Mouse (Mus musculus): ENCODE results near the gene Prcc. TPM values are rescaled to one million over a fixed set of nuclear protein-coding genes. Genes with fewer than 3 reads are reported as not detected.
"Not testable (repeated sequence)": the region's sequence is repeated elsewhere in the genome, so short reads cannot be mapped to it uniquely, and the experiment has no call there.

The Prcc gene
- polyA plus RNA-seq, 1 experiment from 2014 or later, result 15.6 TPM

DNA sequence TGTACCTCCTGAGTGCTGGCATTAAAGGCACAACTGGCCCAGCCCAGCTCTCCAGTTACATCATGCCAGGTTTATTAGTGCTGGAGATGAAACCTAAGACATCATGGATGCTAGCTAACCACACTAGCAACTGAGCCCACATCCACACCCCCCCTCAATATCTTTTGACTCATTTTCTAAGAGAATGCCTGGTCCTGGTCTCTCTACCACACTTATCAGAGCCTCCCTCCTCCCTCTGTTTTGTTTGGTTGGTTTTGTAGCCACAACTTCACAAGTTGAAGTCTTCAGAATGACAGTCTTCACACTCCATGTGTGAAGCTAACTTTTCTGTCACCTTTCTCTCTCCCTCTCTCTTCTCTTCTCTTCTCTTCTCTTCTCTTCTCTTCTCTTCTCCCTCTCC, 44.5 kb downstream of the Prcc start:
- Histone ChIP-seq H3K4me2 (replicated peaks; ENCODE audit: low read depth, low read length) (no peak overlapping the region), H3K4me1 (ENCODE audit: control insufficient read depth, insufficient read depth, low read length) (no peaks in the 10 kb centered on the region), H3K9me3 (ENCODE audit: control insufficient read depth, low read length) (no peaks in the 10 kb centered on the region), H3K27me3 (ENCODE audit: control insufficient read depth, insufficient read depth, low read length) (no peaks in the 10 kb centered on the region), H3K27ac (ENCODE audit: low read depth, low read length) (no peak overlapping the region), H3K36me3 (ENCODE audit: control insufficient read depth, insufficient read depth, low read length) (no peaks in the 10 kb centered on the region), H3K9ac (ENCODE audit: low read depth, low read length) (no peak overlapping the region), H3K4me3 (ENCODE audit: low read length) (no peak overlapping the region)
- ATAC-seq (ENCODE audit: low FRiP score, low TSS enrichment), result no peak

DNA sequence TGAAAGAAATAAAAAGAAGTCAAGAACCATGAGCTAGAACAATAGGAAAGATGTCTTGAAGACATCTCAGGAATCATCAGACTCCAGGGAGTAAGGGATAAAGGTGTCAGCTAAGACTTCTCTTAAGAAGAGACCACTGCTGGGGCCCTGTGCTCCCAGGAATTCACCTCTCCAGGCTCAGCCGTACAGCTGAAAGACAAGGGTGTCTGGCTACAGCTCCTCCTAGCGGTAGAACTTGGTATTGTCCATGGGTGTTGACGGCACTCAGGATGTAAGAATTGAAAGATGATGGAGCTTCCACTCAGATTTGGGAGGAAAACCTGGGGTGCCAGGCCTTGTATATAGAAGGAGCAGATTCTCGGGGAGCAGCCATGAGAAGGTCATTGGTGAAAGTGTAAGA, 46.8 kb downstream of the Prcc start:
- WGBS, result 2% methylated on average over 4 of the region's 4 CpGs
- Histone ChIP-seq H3K4me1 (ENCODE audit: control insufficient read depth, insufficient read depth, low read length) (no peaks in the 10 kb centered on the region), H3K9ac (ENCODE audit: low read depth, low read length) (no peak overlapping the region), H3K27ac (ENCODE audit: low read depth, low read length) (no peak overlapping the region), H3K9me3 (ENCODE audit: control insufficient read depth, low read length) (no peaks in the 10 kb centered on the region), H3K36me3 (ENCODE audit: control insufficient read depth, insufficient read depth, low read length) (no peaks in the 10 kb centered on the region), H3K4me2 (replicated peaks; ENCODE audit: low read depth, low read length) (no peak overlapping the region), H3K4me3 (ENCODE audit: low read length) (no peak overlapping the region), H3K27me3 (ENCODE audit: control insufficient read depth, insufficient read depth, low read length) (no peaks in the 10 kb centered on the region)
- ATAC-seq (ENCODE audit: low FRiP score, low TSS enrichment), result no peak

DNA sequence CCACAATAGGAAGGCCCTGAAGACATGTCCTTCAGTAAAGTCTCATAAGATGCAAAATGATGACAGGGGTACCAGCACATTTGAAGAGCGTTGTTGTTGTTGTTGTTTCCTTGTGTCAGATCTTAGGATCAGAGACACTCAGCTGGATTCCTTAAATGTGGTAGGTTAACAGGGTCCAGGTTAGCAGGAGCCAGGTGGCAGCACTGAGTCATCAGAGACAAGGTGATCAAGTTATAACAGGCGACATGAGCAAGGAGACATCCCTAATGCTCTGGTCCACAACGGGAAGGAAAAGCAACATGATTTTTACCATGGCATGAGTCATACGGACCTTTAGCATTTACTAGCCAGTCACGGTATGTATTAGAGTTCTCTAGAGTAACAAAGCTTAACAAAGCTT, 51.9 kb downstream of the Prcc start:
- no peak overlapping the region for H3K9ac ChIP-seq (ENCODE audit: low read depth, low read length)
- no peaks in the 10 kb centered on the region for H3K27me3 ChIP-seq (ENCODE audit: control insufficient read depth, insufficient read depth, low read length)
- no peak overlapping the region for H3K4me3 ChIP-seq (ENCODE audit: low read length)
- H3K27ac ChIP-seq (ENCODE audit: low read depth, low read length), result no peak overlapping the region
- no peak overlapping the region for H3K4me2 ChIP-seq (replicated peaks; ENCODE audit: low read depth, low read length)
- no peak for ATAC-seq (ENCODE audit: low FRiP score, low TSS enrichment)
- no peaks in the 10 kb centered on the region for H3K36me3 ChIP-seq (ENCODE audit: control insufficient read depth, insufficient read depth, low read length)
- 70% methylated on average over 5 of the region's 5 CpGs for WGBS
- no peaks in the 10 kb centered on the region for H3K9me3 ChIP-seq (ENCODE audit: control insufficient read depth, low read length)
- H3K4me1 ChIP-seq (ENCODE audit: control insufficient read depth, insufficient read depth, low read length), result no peaks in the 10 kb centered on the region

DNA sequence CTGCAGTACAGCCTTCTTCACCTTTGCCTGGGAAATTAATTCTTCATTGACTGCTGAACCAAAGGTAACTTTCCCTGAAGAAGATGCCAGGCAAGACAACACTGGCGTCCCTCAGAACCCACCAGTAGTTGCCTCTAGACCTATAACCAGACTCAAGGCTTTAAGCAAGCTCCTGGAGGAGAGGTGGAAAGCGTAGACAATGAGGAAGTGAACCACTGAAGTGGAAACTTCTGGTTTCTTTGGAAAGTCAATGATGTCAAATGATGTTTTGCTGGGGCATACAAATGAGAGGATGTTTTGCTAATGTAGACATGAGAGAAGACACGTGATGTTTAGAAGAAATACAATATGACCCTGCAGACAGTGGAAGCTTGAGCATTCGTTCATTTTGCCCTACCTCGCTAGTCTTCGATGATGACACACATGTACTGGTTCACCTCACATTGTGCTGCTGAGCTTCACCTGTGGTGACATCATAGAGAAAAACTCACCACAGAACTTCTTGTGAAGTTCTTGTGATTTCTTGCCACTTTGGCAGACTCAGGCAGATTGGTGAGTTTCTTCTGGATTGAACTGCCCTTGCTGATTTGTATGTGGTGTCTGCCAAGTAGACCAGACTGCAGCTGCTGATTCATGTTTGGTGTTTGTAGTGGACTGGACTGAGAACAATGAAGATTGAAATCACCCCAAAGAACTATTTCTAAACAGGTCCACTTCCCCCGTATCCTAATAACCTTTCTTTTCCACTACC, 53.1 kb downstream of the Prcc start:
- Histone ChIP-seq H3K27ac (ENCODE audit: low read depth, low read length) (no peak overlapping the region), H3K9ac (ENCODE audit: low read depth, low read length) (no peak overlapping the region), H3K4me2 (replicated peaks; ENCODE audit: low read depth, low read length) (no peak overlapping the region), H3K36me3 (ENCODE audit: control insufficient read depth, insufficient read depth, low read length) (no peaks in the 10 kb centered on the region), H3K27me3 (ENCODE audit: control insufficient read depth, insufficient read depth, low read length) (no peaks in the 10 kb centered on the region), H3K4me3 (ENCODE audit: low read length) (no peak overlapping the region), H3K9me3 (ENCODE audit: control insufficient read depth, low read length) (no peaks in the 10 kb centered on the region), H3K4me1 (ENCODE audit: control insufficient read depth, insufficient read depth, low read length) (no peaks in the 10 kb centered on the region)
- no peak for ATAC-seq (ENCODE audit: low FRiP score, low TSS enrichment)
- WGBS, result 85% methylated on average over 7 of the region's 7 CpGs

DNA sequence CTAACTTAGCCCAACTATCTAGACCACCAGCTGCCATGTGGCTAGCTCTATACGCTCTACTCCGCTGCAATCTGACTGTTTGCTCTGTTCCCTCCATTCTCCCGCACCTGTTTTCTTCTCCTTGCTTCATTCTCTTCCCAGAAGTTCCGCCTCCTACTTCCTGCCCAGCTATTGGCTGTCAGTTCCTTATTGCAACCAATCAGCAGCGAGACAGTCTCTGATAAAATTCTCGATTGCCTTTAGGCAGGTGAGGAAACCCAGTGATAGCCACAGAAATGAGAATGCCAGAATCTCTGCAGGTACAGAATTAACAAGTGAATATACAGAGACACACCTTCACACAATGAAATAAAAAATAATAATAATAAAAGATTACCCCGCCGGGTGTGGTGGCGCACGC, 56.4 kb downstream of the Prcc start:
- WGBS, result 53% methylated on average over 10 of the region's 10 CpGs
- Histone ChIP-seq H3K27me3 (ENCODE audit: control insufficient read depth, insufficient read depth, low read length) (no peaks in the 10 kb centered on the region), H3K9ac (ENCODE audit: low read depth, low read length) (no peak overlapping the region), H3K9me3 (ENCODE audit: control insufficient read depth, low read length) (no peaks in the 10 kb centered on the region), H3K4me3 (ENCODE audit: low read length) (no peak overlapping the region), H3K36me3 (ENCODE audit: control insufficient read depth, insufficient read depth, low read length) (no peaks in the 10 kb centered on the region), H3K27ac (ENCODE audit: low read depth, low read length) (no peak overlapping the region), H3K4me1 (ENCODE audit: control insufficient read depth, insufficient read depth, low read length) (no peaks in the 10 kb centered on the region), H3K4me2 (replicated peaks; ENCODE audit: low read depth, low read length) (no peak overlapping the region)
- no peak for ATAC-seq (ENCODE audit: low FRiP score, low TSS enrichment)

DNA sequence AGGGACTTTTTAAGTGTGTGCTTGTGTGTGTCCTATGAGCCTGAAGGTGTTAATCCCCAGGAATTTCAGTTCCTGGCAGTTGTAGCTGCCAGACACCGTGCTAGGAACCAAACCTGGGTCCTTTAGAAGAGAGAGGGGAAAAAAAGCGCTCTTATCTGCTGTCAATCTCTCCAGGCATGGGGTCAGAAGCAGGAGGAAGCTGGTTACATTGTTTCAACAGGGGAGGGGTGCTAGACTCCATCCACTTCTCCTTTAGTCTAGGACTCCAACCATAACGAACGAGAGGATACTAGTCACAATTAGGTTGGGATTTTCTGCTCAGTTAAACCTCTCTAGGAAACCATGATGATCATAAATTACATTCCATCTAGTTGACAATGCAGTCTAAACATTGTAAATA, 57.0 kb downstream of the Prcc start:
- Histone ChIP-seq H3K9me3 (ENCODE audit: control insufficient read depth, low read length) (no peaks in the 10 kb centered on the region), H3K27me3 (ENCODE audit: control insufficient read depth, insufficient read depth, low read length) (no peaks in the 10 kb centered on the region), H3K4me3 (ENCODE audit: low read length) (no peak overlapping the region), H3K4me1 (ENCODE audit: control insufficient read depth, insufficient read depth, low read length) (no peaks in the 10 kb centered on the region), H3K4me2 (replicated peaks; ENCODE audit: low read depth, low read length) (no peak overlapping the region), H3K27ac (ENCODE audit: low read depth, low read length) (no peak overlapping the region), H3K36me3 (ENCODE audit: control insufficient read depth, insufficient read depth, low read length) (no peaks in the 10 kb centered on the region), H3K9ac (ENCODE audit: low read depth, low read length) (no peak overlapping the region)
- 49% methylated on average over 4 of the region's 4 CpGs for WGBS
- ATAC-seq (ENCODE audit: low FRiP score, low TSS enrichment), result no peak

DNA sequence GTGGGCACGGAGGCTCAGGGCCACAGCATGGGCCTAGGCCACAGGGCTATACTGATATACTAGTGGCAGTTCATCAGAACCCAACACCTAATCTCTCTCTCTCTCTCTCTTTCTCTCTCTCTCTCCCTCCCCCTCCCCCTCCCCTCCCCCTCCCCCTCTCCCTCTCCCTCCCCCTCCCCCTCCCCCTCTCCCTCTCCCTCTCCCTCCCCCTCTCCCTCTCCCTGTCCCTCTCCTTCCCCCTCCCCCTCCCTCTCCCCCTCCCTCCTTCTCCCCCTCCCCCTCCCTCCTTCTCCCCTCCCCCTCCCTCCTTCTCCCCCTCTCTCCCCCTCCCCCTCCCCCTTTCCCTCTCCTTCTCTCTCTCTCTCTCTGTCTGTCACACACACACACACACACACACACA, 61.2 kb downstream of the Prcc start, which contains the start of gene Pear1:
Gene Pear1, minus strand, starts transcription at position 101 of the 400 bp plus-strand sequence.
- not testable (repeated sequence) for H3K4me1 ChIP-seq (ENCODE audit: control insufficient read depth, insufficient read depth, low read length); H3K9me3 ChIP-seq (ENCODE audit: control insufficient read depth, low read length); H3K36me3 ChIP-seq (ENCODE audit: control insufficient read depth, insufficient read depth, low read length); H3K4me2 ChIP-seq (replicated peaks; ENCODE audit: low read depth, low read length); ATAC-seq (ENCODE audit: low FRiP score, low TSS enrichment); H3K4me3 ChIP-seq (ENCODE audit: low read length); H3K27me3 ChIP-seq (ENCODE audit: control insufficient read depth, insufficient read depth, low read length); H3K27ac ChIP-seq (ENCODE audit: low read depth, low read length); H3K9ac ChIP-seq (ENCODE audit: low read depth, low read length)
- WGBS, result 94% methylated on average over 1 of the region's 1 CpGs

GRCm38 (mm10) chr3:87818226-87818625, 67.2 kb downstream of the Prcc start:
- Histone ChIP-seq H3K4me3 (ENCODE audit: low read length) (no peak overlapping the region), H3K4me1 (ENCODE audit: control insufficient read depth, insufficient read depth, low read length) (0 out of 2 replicates have a peak, but pooled peaks cover 5% of the 10 kb centered on the region), H3K9me3 (ENCODE audit: control insufficient read depth, low read length) (no peaks in the 10 kb centered on the region), H3K4me2 (replicated peaks; ENCODE audit: low read depth, low read length) (no peak overlapping the region), H3K27ac (ENCODE audit: low read depth, low read length) (no peak overlapping the region), H3K9ac (ENCODE audit: low read depth, low read length) (no peak overlapping the region), H3K27me3 (ENCODE audit: control insufficient read depth, insufficient read depth, low read length) (peaks cover 4% of the 10 kb centered on the region; the same call in 1 of the 2 replicates), H3K36me3 (ENCODE audit: control insufficient read depth, insufficient read depth, low read length) (no peaks in the 10 kb centered on the region)
- WGBS, result 65% methylated on average over 12 of the region's 12 CpGs
- ATAC-seq (ENCODE audit: low FRiP score, low TSS enrichment), result no peak

- WGBS, result 3% methylated on average over 12 of the region's 12 CpGs
- no peak overlapping the region for H3K4me2 ChIP-seq (replicated peaks; ENCODE audit: low read depth, low read length)
- no peak overlapping the region for H3K27ac ChIP-seq (ENCODE audit: low read depth, low read length)
- peak; percentile 67 for ATAC-seq (ENCODE audit: low FRiP score, low TSS enrichment)
- H3K9me3 ChIP-seq (ENCODE audit: control insufficient read depth, low read length), result no peaks in the 10 kb centered on the region
- no peak overlapping the region for H3K4me3 ChIP-seq (ENCODE audit: low read length)
- 0 out of 2 replicates have a peak, but pooled peaks cover 5% of the 10 kb centered on the region for H3K4me1 ChIP-seq (ENCODE audit: control insufficient read depth, insufficient read depth, low read length)
- H3K36me3 ChIP-seq (ENCODE audit: control insufficient read depth, insufficient read depth, low read length), result no peaks in the 10 kb centered on the region
- no peak overlapping the region for H3K9ac ChIP-seq (ENCODE audit: low read depth, low read length)
- H3K27me3 ChIP-seq (ENCODE audit: control insufficient read depth, insufficient read depth, low read length), result peaks cover 7% of the 10 kb centered on the region
These were observed 68.7 kb downstream of the Prcc start for GRCm38 (mm10) chr3:87816646-87817093.
